Mouse (Mus musculus): ENCODE data around the gene Hsd11b2.
A peak's percentile ranks its signal among the peaks of the same experiment; 100 is the strongest.

The Hsd11b2 gene

GRCm38 (mm10) chr8:105528206-105528605 is 9.7 kb downstream of the Hsd11b2 start:
- no peak for DNase-seq

- no peak for DNase-seq
Measured at GRCm38 (mm10) chr8:105529271-105529670, 10.7 kb downstream of the Hsd11b2 start.

GRCm38 (mm10) chr8:105531774-105532173 is 13.2 kb downstream of the Hsd11b2 start:
- peak; percentile 50 for DNase-seq

GRCm38 (mm10) chr8:105533439-105533838 is 14.9 kb downstream of the Hsd11b2 start:
- no peak for DNase-seq

GRCm38 (mm10) chr8:105533892-105534329 is 15.4 kb downstream of the Hsd11b2 start:
- peak; percentile 77 for DNase-seq

- no peak for DNase-seq
Measured at GRCm38 (mm10) chr8:105536546-105536945, 18.0 kb downstream of the Hsd11b2 start.

- no peak for DNase-seq
Measured at GRCm38 (mm10) chr8:105537011-105537677, 18.6 kb downstream of the Hsd11b2 start.

- no peak for DNase-seq
Measured at GRCm38 (mm10) chr8:105538940-105539339, 20.4 kb downstream of the Hsd11b2 start.

GRCm38 (mm10) chr8:105542032-105542656 is 23.6 kb downstream of the Hsd11b2 start:
- DNase-seq = no peak

GRCm38 (mm10) chr8:105542808-105543207 is 24.3 kb downstream of the Hsd11b2 start:
- DNase-seq = no peak

GRCm38 (mm10) chr8:105543703-105544102 is 25.1 kb downstream of the Hsd11b2 start:
- DNase-seq = no peak

GRCm38 (mm10) chr8:105544544-105545205 is 26.1 kb downstream of the Hsd11b2 start:
- no peak for DNase-seq

- no peak for DNase-seq
Measured at GRCm38 (mm10) chr8:105545249-105545648, 26.7 kb downstream of the Hsd11b2 start.

GRCm38 (mm10) chr8:105546384-105547350 is 28.1 kb downstream of the Hsd11b2 start:
- DNase-seq = no peak

GRCm38 (mm10) chr8:105549506-105549905 is 31.0 kb downstream of the Hsd11b2 start:
- no peak for DNase-seq

GRCm38 (mm10) chr8:105550083-105550482 is 31.5 kb downstream of the Hsd11b2 start:
- no peak for DNase-seq

GRCm38 (mm10) chr8:105552032-105552431 is 33.5 kb downstream of the Hsd11b2 start:
- DNase-seq = no peak

GRCm38 (mm10) chr8:105552824-105553223 is 34.3 kb downstream of the Hsd11b2 start:
- no peak for DNase-seq

- DNase-seq = no peak
Measured at GRCm38 (mm10) chr8:105554087-105554486, 35.5 kb downstream of the Hsd11b2 start.

GRCm38 (mm10) chr8:105555230-105555629 is 36.7 kb downstream of the Hsd11b2 start:
- DNase-seq = no peak

- no peak for DNase-seq
Measured at GRCm38 (mm10) chr8:105562863-105563262, 44.3 kb downstream of the Hsd11b2 start.

- no peak for DNase-seq
Measured at GRCm38 (mm10) chr8:105563871-105564270, 45.3 kb downstream of the Hsd11b2 start.

All from right cerebral cortex, postnatal 4 days (tissue).